Mouse (Mus musculus) midbrain, embryonic 16.5 days (tissue): Measurements from ENCODE around the gene Ercc6. TPM values are rescaled to one million over a fixed set of nuclear protein-coding genes. Genes with fewer than 3 reads are reported as not detected.

Experiments
- ATAC-seq: fragments of 200-750 bp; cut with Nextera tagmentation; 2 replicates; pipeline ENCODE4 v1.8.0; 2017; ENCODE audit warnings: moderate TSS enrichment
- H3K27ac ChIP-seq: fragments of 300-500 bp; sonication (generic); 2 replicates; pipeline ENCODE4 v1.5.1; 2014; ENCODE audit warnings: mild to moderate bottlenecking, low read length, mixed read lengths
- H3K27me3 ChIP-seq: fragments of 300-500 bp; sonication (generic); 2 replicates; pipeline ENCODE4 v1.6.1; 2014; ENCODE audit warnings: low read depth, low read length, mixed read lengths; ENCODE audit not compliant: control insufficient read depth, insufficient read depth
- H3K36me3 ChIP-seq: fragments of 300-500 bp; sonication (generic); 2 replicates; pipeline ENCODE4 v1.6.1; 2014; ENCODE audit warnings: mild to moderate bottlenecking, low read length, moderate library complexity, mixed read lengths; ENCODE audit not compliant: control insufficient read depth, insufficient read depth
- H3K4me1 ChIP-seq: fragments of 300-500 bp; sonication (generic); 2 replicates; pipeline ENCODE4 v1.6.1; 2014; ENCODE audit warnings: mild to moderate bottlenecking, low read length, mixed read lengths; ENCODE audit not compliant: control insufficient read depth, insufficient read depth
- H3K4me2 ChIP-seq: fragments of 300-500 bp; sonication (generic); 2 replicates; pipeline ENCODE4 v1.6.1; 2014; ENCODE audit warnings: mild to moderate bottlenecking, low read length, mixed read lengths
- H3K4me3 ChIP-seq: fragments of 300-500 bp; sonication (generic); 2 replicates; pipeline ENCODE4 v1.5.1; 2014; ENCODE audit warnings: low read depth, mild to moderate bottlenecking, low read length, moderate library complexity, mixed read lengths
- H3K9ac ChIP-seq: fragments of 300-500 bp; sonication (generic); 2 replicates; pipeline ENCODE4 v1.6.1; 2014; ENCODE audit warnings: low read depth, low read length, mixed read lengths
- H3K9me3 ChIP-seq: fragments of 300-500 bp; sonication (generic); replicated peaks from 2 replicates; pipeline ENCODE4 v1.6.1; 2014; ENCODE audit warnings: mild to moderate bottlenecking, low read length, mixed read lengths; ENCODE audit not compliant: control insufficient read depth, poor library complexity, severe bottlenecking
- WGBS: fragments of 180-500 bp; shearing (Covaris S2); extraction: QIAGEN DNeasy Blood & Tissue Kit; methylation state at CpG from one replicate; pipeline ENCODE4 v1.1.7; 2014; 5-methylcytosine and 5-hydroxymethylcytosine counted together
- polyA plus RNA-seq: library from polyadenylated mRNA; unstranded; fragments of >200 nt; fragmentation: Nextera tagmentation; extraction: Ambion mirVana; gene quantifications from 2 replicates; pipeline ENCODE4 v1.2.1, GENCODE M21; 2015

The Ercc6 gene
- polyA plus RNA-seq, 1 experiment from 2014 or later = 30.3 TPM

DNA sequence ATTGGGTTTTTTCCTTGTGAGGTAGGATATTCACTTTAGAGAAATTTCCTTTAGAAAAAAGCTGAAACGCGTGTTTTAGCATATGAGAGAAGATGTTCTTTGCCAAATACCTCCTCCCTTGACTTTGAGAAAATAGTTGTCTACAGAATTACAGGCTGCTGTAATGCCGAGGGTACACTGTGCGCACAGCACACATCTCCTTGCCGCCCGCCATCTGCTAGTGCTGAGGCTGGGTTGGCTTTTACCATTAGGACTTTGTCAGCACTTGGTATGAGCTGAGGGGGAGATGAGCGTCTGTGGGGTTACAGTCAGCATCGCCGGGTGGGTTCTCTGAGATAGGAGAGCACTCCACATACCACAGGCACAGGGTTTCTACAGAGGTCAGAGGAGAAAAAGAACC is 13.9 kb downstream of the Ercc6 start:
- H3K9me3 ChIP-seq = no peaks in the 10 kb centered on the region
- H3K4me3 ChIP-seq = no peak overlapping the region
- H3K36me3 ChIP-seq = no peaks in the 10 kb centered on the region; the same call in none of the 2 replicates
- H3K4me2 ChIP-seq = no peak overlapping the region
- WGBS = 97% methylated on average over 9 of the region's 9 CpGs
- ATAC-seq = no peak
- H3K9ac ChIP-seq = no peak overlapping the region
- no peaks in the 10 kb centered on the region for H3K27me3 ChIP-seq
- H3K27ac ChIP-seq = no peak overlapping the region
- H3K4me1 ChIP-seq = peaks cover 6% of the 10 kb centered on the region; the same call in 1 of the 2 replicates

DNA sequence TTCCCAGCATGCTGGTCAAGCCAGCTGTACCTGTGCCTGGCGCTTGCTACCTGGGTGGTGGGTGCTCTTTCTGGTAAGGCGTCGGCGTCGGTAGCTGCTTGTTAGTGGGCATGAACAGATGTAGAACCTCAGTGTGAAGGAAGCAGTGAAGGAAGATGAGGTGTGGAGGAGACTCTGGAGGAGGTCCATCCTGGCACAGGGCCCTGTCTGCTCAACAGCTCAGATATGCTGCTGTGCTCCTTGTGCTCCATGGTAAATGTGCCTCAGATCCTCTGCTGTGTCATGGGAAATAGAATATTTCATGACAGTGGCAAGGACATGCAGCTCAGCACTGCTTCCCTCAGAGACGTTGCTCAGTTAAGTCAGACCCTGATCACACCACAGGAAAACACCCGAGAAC is 15.7 kb downstream of the Ercc6 start:
- H3K9me3 ChIP-seq = no peaks in the 10 kb centered on the region
- H3K27ac ChIP-seq = no peak overlapping the region
- H3K27me3 ChIP-seq = no peaks in the 10 kb centered on the region
- H3K4me3 ChIP-seq = no peak overlapping the region
- ATAC-seq = no peak
- WGBS = 89% methylated on average over 7 of the region's 7 CpGs
- H3K4me2 ChIP-seq = no peak overlapping the region
- H3K36me3 ChIP-seq = no peaks in the 10 kb centered on the region; the same call in none of the 2 replicates
- peaks cover 6% of the 10 kb centered on the region; the same call in 1 of the 2 replicates for H3K4me1 ChIP-seq
- no peak overlapping the region for H3K9ac ChIP-seq

DNA sequence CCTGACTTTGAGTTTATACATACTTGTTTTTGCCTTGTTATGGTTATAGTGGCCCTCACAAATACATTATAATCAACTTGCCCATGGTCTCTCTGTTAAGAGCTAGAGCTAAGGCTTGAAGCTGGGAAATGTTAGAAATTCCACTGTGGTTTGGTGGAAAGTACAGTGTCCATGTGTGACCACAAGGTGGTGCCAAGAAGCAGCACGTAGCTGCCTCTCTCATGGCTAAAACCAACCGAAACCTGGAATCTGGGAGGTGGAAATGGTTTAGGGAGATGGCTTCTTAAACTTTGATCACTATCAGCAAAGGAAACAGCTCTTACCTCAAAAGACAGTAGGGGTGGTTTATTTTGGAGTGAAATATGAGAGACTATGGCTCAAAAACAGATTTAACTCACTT is 17.6 kb downstream of the Ercc6 start:
- H3K4me3 ChIP-seq = no peak overlapping the region
- H3K4me2 ChIP-seq = no peak overlapping the region
- no peak overlapping the region for H3K27ac ChIP-seq
- no peaks in the 10 kb centered on the region for H3K27me3 ChIP-seq
- H3K36me3 ChIP-seq = peaks cover 2% of the 10 kb centered on the region
- H3K9ac ChIP-seq = no peak overlapping the region
- no peak for ATAC-seq
- H3K9me3 ChIP-seq = no peaks in the 10 kb centered on the region
- H3K4me1 ChIP-seq = peaks cover 6% of the 10 kb centered on the region; the same call in 1 of the 2 replicates
- 9% methylated on average over 2 of the region's 2 CpGs for WGBS

DNA sequence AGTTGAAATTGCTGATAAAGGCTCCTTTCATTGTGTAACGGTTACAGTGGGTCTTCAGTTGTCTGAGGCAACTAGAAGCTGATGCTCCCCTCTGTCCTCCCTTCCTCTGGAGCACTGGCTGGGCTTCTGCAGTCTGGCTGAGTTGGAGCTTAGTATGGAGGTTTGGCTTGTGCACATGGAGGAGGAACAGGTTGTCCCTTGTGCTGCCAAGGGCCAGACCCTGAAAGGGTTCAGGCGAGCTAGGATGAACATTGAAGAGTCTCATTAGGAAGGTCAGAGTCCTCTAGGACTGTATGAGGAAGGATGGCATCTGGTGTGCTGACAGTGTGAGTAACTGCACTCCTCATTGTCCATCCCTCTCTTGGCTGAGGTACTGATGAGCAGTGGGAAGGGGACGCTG is 18.1 kb downstream of the Ercc6 start:
- Histone ChIP-seq H3K4me3 (no peak overlapping the region), H3K27ac (no peak overlapping the region), H3K4me1 (peaks cover 6% of the 10 kb centered on the region; the same call in 1 of the 2 replicates), H3K9ac (0 out of 2 replicates have a peak overlapping the region, but pooled peaks have one; percentile 10), H3K9me3 (no peaks in the 10 kb centered on the region), H3K36me3 (peaks cover 2% of the 10 kb centered on the region), H3K27me3 (no peaks in the 10 kb centered on the region), H3K4me2 (no peak overlapping the region)
- ATAC-seq = no peak
- WGBS = 80% methylated on average over 3 of the region's 3 CpGs

DNA sequence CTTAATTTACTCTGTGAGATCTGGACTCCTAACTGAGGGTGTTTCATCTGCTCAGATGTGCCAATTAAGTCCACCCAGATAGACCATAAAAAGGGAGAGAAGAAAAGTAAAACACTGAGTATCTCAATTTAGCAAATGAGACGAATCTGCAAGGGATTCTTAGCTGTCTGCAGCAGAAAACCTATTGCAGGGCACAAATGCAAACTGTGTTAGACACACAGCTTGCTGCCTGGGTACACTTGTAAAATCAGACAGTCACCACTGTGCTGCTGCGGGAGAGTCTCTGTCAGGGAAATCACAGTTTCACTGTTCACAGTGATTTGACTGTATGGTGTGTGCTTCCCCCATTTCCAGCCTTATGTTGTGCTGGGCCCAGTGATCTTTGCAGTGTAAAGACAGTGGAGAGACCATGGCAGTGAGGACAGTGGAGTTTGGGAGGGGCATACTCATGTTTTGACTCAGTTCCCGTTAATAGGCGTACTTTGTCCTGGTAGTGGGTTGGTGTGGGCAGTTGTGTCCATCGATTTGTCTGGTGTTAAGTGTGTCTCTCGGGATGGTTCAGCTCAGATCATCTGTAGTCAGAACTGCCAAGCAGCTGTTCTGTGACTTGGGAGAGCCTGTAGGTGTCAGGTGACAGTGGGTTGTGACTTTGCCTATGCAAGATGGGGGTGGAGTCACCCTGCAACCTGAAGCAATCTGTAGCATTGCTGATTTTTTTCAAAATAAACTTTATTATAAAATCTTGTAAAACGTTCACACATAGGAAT is 19.2 kb downstream of the Ercc6 start:
- Histone ChIP-seq H3K9me3 (no peaks in the 10 kb centered on the region), H3K36me3 (peaks cover 2% of the 10 kb centered on the region; the same call in 1 of the 2 replicates), H3K27ac (no peak overlapping the region), H3K9ac (no peak overlapping the region), H3K4me1 (peaks cover 9% of the 10 kb centered on the region; the same call in 1 of the 2 replicates), H3K27me3 (no peaks in the 10 kb centered on the region), H3K4me3 (no peak overlapping the region), H3K4me2 (no peak overlapping the region)
- 63% methylated on average over 7 of the region's 7 CpGs for WGBS
- 0 out of 2 replicates have a peak, but pooled peaks have one; percentile 43 for ATAC-seq

DNA sequence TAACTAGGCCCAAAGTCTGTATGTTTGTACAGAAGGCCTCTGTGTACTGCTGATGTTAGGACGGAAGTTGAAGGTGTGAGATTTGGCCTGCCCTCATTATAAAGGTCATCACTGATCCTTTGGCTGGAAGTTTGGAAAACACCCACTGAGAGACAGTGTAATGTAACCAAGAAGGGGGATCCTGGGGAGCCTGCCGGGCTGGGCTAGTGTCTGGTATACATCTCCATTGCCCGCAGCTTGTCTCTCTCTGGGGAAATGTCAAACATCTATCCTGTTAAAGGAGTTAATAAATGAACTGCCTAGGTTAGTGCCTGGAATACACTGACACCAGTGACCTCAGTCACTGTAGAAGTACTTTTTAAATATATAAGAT is 19.8 kb downstream of the Ercc6 start:
- Histone ChIP-seq H3K4me3 (no peak overlapping the region), H3K4me2 (no peak overlapping the region), H3K9ac (no peak overlapping the region), H3K9me3 (no peaks in the 10 kb centered on the region), H3K27ac (no peak overlapping the region), H3K36me3 (peaks cover 2% of the 10 kb centered on the region; the same call in 1 of the 2 replicates), H3K27me3 (no peaks in the 10 kb centered on the region), H3K4me1 (peaks cover 9% of the 10 kb centered on the region; the same call in 1 of the 2 replicates)
- 91% methylated on average over 3 of the region's 3 CpGs for WGBS
- ATAC-seq = no peak

DNA sequence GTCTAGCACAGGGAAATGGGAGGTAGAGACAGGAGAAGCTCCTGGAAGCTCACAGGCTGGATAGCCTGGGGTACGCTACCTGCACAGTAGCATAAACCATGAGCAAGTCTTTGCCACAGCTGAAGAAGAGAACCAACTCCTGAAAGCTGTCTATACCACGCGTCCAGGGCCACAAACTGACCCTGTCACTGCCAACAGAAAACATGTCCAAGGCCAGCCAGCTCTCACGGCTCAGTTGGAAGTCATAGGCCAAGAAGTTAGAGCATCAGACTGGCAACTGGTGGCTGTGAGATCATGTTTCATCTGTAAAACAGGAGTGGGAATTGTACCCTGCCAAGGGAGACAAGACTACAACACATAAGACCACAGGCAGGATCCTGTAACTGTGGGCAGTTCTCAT is 20.3 kb downstream of the Ercc6 start:
- Histone ChIP-seq H3K27me3 (no peaks in the 10 kb centered on the region), H3K9ac (no peak overlapping the region), H3K9me3 (no peaks in the 10 kb centered on the region), H3K4me2 (no peak overlapping the region), H3K27ac (no peak overlapping the region), H3K4me1 (peaks cover 9% of the 10 kb centered on the region), H3K36me3 (peaks cover 2% of the 10 kb centered on the region; the same call in 1 of the 2 replicates), H3K4me3 (no peak overlapping the region)
- 91% methylated on average over 4 of the region's 4 CpGs for WGBS
- ATAC-seq = no peak

DNA sequence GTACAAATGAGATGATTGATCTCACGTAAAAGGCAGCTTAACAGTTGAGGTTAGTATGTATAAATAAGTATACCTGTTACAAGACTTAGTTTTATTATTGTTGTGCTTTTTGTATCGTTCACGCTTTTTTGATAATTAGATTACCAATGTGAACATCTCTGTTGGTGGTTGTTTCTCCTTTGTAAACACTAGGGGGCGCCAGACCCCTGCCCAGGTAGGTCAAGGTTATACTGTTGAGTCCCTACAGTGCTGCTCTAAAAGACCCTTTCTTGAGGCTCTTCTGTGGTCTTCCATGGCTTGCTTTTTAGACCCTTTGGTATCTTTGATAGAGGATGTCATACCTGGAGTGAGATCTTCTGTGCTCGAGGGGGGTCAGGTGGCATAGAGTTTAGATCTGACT is 20.8 kb downstream of the Ercc6 start:
- no peak for ATAC-seq
- no peak overlapping the region for H3K4me3 ChIP-seq

DNA sequence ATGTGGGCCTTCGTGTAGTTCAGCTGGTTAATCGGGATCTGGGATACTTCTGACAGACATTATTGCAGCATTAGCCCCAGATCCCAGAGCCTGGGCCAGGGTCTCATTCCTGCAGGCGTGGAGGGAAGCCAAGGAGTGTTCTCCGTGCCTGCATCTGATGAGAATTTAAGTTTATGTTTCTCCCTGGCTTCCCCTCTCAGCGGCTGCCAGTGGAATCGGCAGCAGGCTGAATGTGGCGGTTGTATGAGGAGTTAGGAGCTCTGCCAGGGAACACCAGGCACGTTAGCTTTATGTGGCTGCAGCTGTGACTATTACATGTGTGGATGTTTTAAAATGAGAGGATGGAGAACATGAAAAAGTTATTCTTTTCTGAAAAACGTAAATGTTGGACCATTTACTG is 23.4 kb downstream of the Ercc6 start:
- Histone ChIP-seq H3K9ac (no peak overlapping the region), H3K4me3 (no peak overlapping the region), H3K9me3 (no peaks in the 10 kb centered on the region), H3K27ac (no peak overlapping the region), H3K4me1 (peaks cover 13% of the 10 kb centered on the region), H3K4me2 (no peak overlapping the region), H3K27me3 (no peaks in the 10 kb centered on the region), H3K36me3 (peaks cover 2% of the 10 kb centered on the region; the same call in 1 of the 2 replicates)
- ATAC-seq = no peak
- 75% methylated on average over 9 of the region's 9 CpGs for WGBS

More for the DNA sequence above, 20.8 kb downstream of the Ercc6 start:
- peaks cover 2% of the 10 kb centered on the region; the same call in 1 of the 2 replicates for H3K36me3 ChIP-seq
- WGBS = 71% methylated on average over 5 of the region's 5 CpGs
- no peaks in the 10 kb centered on the region for H3K9me3 ChIP-seq
- peaks cover 13% of the 10 kb centered on the region for H3K4me1 ChIP-seq
- no peak overlapping the region for H3K4me2 ChIP-seq
- H3K27me3 ChIP-seq = no peaks in the 10 kb centered on the region
- no peak overlapping the region for H3K9ac ChIP-seq
- H3K27ac ChIP-seq = no peak overlapping the region
